Mouse (Mus musculus): Measurements from ENCODE around the gene 4930442H23Rik.
"Not testable (repeated sequence)": the region's sequence is repeated elsewhere in the genome, so short reads cannot be mapped to it uniquely, and the experiment has no call there.

The 4930442H23Rik gene

DNA sequence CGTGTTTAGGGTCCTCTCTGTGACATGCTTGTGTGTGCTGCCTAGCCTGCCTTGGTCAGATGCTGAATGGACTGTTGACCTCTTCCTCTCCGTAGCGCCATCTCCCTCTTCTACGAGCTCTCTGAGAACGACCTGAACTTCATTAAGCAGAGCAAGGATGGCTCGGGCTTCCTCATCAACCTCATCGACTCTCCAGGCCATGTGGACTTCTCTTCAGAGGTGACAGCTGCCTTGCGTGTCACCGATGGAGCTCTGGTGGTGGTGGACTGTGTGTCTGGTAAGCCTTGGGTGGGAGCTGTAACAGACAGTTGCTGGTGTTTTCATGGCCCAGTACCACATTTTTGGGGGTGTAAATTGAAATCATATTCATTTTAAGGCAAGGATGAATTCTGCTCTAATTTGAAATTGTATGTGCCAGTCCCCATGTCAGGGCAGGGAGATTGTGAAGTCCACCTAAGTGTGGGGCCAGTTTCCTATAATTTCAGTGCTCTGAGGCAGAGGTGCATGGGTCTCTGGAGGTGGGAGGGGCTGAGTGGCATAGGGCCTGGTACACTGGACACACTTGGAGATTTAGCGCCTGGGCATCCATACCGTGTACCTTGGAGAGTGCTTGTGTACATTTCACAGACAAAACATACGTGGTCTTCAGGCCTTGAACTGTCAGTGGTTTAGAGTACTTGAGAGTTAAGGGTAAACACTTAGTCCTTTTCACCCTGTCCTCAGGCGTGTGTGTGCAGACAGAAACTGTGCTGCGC lies 5.5 kb downstream of the 4930442H23Rik start:
- DNase-seq (ENCODE audit: low read depth) = no peak

- no peak for DNase-seq (ENCODE audit: low read depth)
Observed at GRCm38 (mm10) chr10:81177491-81177925, 6.1 kb downstream of the 4930442H23Rik start.

DNA sequence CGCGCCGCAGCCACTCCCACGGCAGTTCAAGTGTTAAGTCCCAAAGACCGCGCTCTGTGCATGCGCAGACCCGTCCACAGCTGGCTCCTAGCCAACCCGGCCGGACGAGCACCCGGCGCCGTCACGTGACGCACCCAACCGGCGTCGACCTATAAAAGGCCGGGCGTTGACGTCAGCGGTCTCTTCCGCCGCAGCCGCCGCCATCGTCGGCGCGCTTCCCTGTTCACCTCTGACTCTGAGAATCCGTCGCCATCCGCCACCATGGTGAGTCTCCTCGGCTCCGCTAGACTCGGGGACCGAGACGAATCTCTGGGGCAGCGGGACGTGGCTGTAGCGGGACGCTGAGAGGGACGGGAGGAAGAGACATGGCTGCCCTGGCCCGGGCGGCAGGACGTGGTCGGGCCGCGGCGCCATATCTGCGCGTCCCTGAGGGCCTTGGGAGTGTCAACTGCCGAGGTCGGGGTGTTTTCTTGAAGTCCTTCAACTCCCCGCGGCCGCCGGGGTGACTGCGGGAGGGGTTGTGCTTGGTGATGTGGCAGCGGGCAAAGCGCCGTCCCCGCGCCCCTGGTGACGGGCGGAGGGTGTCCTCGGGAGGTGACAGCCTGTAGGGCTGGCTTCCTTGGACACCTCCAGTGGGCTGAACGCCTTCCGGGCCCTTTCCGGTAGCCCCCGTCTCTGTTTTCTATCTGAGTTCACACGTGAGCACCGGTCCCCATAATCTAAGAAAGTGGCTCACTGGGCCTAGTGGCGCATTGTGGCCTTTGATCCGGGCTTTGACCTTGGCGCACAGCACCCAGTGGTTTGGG lies 7.0 kb downstream of the 4930442H23Rik start, which contains the start of gene Eef2:
Eef2 (plus strand) TSS at position 166 of the 806 bp plus-strand sequence.
- peak; percentile 96 for DNase-seq (ENCODE audit: low read depth)

DNA sequence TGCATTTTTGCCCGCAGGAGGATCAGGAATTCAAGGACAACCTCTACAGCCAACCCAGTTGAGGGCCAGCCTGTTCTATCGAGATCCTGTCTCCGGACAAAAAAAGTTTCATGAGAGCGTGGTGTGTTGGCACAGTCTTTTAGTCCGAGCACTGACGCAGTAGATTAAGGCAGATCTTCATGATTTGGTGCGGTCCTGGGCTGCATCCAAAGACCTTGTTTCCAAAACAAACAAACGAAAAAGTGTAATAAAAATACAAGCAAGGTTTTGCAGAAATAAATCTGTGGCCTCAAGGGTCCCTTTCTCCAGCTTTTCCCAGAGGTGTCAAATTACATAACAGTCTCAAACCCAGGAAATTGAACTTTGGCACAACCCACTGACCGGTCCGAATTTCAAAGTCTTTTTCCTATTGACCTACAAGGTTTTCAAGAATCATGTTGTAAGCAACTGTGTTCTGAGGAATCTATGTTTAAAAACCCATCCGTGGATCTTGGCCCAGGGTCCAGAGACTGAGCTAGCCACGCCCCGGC lies 7.6 kb downstream of the 4930442H23Rik start:
- DNase-seq (ENCODE audit: low read depth) = no peak

GRCm38 (mm10) chr10:81175345-81175701 lies 8.3 kb downstream of the 4930442H23Rik start:
- not testable (repeated sequence) for DNase-seq (ENCODE audit: low read depth)

DNA sequence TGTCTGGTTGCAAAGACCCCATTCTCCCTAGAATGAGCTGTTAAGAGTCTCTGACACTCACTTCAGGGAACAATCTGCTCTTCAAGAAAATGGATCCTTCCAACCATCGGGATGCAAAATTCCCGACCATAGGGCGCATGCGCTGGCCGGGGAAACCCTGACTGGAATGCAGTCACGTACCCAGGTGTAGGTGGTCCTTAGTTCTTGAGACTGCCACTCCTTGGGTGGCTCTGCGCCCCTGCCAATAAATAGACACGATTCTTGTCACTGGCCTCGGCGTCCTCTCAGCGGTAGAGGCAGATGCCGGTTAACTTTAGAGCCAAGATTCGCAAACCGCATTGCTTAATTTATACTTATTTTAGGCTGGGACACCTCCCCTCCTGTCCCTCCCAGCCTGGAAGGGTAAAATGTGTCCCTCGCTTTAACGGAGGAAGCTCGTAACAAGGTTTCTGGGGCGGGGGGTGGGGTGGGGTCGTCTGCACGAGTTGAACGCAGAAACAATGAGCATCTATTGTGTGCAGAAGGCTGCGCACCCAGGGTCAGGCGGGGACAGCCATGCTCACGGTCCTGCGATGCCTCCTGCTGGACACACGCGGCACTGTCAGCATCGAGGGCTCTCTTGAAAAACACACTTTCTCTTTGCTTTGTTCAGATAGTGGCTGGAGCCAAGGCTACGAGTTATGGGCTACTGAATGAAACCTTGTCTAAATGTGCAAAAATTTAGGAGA lies 8.9 kb downstream of the 4930442H23Rik start:
- DNase-seq (ENCODE audit: low read depth) = peak; percentile 88

DNA sequence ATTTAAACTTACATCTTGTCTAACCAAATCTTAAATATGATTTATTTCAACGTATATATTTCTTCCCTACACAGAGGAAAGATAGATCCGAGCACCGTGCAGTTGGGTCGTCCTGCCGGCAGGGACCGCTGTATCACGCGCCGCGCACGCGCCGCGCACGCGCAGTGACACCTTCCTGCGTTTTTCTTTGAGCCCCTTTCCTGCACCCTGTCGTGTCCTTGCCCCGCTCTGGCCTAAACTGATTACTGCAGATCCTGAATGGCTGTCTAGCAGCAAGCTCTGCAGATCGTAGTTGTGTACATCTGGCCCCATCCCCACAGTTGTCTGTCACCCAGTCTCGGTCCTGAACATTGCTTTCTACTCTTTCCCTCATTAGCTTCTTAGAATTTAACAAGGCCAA lies 10.5 kb downstream of the 4930442H23Rik start:
- peak; percentile 73 for DNase-seq (ENCODE audit: low read depth)

GRCm38 (mm10) chr10:81169411-81169900 lies 14.2 kb downstream of the 4930442H23Rik start:
- DNase-seq (ENCODE audit: low read depth) = not testable (repeated sequence)

DNA sequence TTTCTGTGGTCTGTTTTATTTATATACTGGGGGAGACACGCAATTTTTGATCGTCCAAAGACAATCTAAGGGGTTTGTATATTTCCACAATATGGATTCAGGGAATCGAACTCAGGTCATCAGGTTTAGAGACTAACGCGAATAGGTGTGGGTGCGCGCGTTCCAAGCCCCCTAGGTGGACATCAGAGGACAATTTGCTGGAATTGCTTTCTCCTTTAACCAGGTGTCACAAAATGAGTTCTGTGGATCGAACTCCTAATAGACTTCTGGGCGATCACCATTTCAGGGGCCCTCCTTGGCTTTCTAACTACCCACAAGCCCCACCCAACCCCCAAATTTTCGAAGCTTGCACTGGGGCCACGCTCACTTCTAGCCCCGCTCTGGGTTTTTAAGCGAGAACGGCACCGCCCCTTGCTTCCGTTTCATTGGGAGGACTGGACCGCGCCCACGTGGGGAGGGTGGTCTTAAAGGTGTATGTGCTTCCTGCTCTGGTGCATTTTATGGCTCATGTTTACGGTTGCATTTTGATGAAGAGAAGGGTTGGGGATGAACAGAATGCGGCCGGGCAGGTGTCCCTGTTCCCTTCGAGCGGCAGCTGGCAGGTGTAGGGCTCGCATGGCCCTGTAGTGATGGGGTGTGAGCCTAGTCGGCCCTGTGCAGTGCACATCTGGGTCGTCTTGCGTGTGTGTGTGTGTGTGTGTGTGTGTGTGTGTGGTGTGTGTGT lies 15.0 kb downstream of the 4930442H23Rik start:
- DNase-seq (ENCODE audit: low read depth) = peak; percentile 94

DNA sequence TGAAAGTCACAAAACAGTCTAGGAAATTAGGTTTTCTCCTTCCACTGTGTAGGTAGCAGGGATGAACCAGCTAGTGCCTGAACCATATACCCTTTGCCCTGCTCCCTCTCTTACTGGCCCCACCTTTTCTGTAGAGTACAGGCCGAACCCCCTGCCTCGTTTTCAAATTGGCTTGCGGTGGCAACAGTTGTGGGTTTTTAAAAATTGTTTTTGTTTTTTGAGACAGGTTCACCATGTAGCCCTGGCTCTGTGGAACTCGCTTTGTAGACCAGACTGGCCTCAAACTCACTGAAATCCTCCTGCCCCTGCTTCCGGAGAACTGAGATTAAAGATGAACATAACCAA lies 15.6 kb downstream of the 4930442H23Rik start:
- no peak for DNase-seq (ENCODE audit: low read depth)

- DNase-seq (ENCODE audit: low read depth) = peak; percentile 100
Observed at GRCm38 (mm10) chr10:81167200-81168086, 16.2 kb downstream of the 4930442H23Rik start, which contains the start of gene Pias4. Gene Pias4, minus strand, starts transcription at chr10:81167923.

DNA sequence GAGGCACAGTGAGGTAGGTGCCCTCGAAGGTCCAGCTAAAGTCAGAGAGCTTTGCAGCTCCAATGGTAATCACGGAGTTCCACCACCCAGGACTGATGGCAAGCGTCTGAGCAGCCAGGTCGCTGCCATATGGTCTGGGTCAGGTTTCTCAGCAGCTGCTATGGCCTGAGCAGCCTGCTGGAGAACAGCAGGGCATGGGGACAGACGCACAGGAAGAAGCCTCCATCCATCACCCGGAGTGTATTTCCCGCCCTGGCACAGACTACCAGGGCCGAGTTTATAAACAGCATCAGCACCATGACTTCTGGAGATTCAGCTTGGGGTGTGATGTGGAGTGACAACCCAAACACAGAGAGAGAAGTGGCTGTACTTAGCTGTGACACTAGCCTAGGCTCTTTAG lies 18.5 kb downstream of the 4930442H23Rik start:
- DNase-seq (ENCODE audit: low read depth) = no peak

- DNase-seq (ENCODE audit: low read depth) = no peak
Observed at GRCm38 (mm10) chr10:81162318-81162652, 21.4 kb downstream of the 4930442H23Rik start.

- DNase-seq (ENCODE audit: low read depth) = no peak
Observed at GRCm38 (mm10) chr10:81161602-81162317, 21.9 kb downstream of the 4930442H23Rik start.

DNA sequence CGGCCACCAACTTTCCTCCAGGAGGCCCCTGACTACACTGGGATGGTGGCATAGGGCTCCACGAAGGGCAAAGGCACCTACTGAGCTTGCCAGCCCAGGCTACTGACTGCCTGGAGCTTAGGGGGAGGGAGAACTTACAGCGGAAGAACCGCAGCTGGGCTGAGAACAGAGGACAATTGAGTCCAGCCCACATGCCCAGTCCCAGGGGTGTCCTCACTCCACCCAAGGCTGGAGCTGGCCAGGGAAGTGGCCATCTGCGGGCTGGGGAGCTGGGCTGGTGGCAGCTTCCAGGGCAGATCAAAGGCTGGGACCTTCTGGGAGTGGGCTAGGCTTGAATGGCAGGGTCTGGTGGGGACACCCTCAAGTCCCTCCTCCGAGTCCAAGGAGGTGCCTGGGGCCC lies 28.9 kb downstream of the 4930442H23Rik start:
- DNase-seq (ENCODE audit: low read depth) = no peak

DNA sequence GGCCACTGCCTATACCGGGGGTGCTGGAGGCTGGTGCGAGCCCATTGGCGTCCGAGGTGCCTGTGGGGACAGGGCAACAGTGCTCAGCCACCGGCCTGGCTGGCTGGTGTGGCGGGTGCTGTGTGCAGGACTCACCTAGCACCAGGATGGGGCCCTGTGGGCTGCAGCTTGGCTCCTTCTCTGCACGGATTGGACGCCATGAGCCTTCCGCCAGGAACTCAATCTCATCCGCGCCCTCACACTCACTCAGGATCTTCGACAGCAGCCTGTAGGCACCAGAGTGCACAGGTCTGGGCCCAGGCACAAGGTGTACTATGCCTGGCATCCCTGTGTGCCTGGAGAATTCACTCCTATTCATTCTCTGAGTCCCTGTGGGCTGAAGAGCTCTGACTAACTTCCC lies 29.3 kb downstream of the 4930442H23Rik start:
- no peak for DNase-seq (ENCODE audit: low read depth)

DNA sequence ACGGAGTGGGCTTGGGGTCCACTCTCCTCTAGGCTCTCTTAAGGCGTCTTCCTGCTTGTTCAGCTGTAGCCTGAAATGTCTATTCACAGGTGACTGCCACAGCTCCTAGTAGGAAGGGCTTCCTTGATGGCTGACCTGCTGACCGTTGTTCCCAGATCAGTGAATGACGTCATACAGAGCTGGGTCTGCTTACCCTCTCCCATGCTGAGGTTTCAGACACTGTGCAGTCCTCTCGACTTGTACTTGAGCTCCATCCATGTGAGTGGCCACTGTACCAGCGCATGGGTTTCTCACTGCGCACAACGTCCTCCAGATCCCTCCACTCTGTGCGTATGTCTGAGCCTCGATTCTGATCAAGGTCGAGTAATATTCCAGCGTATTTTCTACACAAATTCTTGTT lies 31.0 kb downstream of the 4930442H23Rik start:
- DNase-seq (ENCODE audit: low read depth) = no peak

- no peak for DNase-seq (ENCODE audit: low read depth)
Observed at GRCm38 (mm10) chr10:81151261-81151660, 32.4 kb downstream of the 4930442H23Rik start.

DNA sequence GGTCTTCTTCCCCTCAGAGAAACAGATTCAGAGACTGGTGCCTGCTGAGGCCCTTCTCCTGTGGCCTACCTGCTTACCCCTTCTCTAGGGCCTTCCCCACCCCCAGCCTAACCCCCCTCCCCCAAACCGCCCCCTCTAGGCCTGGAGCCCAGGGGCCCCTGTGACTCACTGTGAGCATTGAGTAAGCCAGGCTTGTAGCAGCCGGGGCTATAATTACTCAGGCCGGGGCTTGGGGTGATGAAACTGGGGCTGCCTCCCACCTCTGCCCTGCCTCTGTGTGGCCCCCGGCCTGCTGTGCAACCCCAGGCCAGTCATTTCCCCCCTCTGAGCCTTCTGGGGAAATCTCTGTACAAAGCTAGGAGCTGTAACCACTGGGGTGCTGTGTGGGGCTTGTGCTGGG lies 37.4 kb downstream of the 4930442H23Rik start:
- no peak for DNase-seq (ENCODE audit: low read depth)

- no peak for DNase-seq (ENCODE audit: low read depth)
Observed at GRCm38 (mm10) chr10:81145778-81146177, 37.9 kb downstream of the 4930442H23Rik start.

Measured in c-Kit-positive CD71-negative TER-119-negative erythroid progenitor cells, embryonic 14.5 days (primary cell).